Mouse (Mus musculus) small intestine, adult 2 months (tissue): ENCODE results near the gene Myo1a.

Experiments used
- CTCF ChIP-seq: fragments of 200-500 bp; IDR thresholded peaks from 2 replicates; pipeline ENCODE4 v1.5.1; 2012; ENCODE audit warnings: low read depth, mild to moderate bottlenecking, control low read depth, inconsistent platforms, low read length, moderate library complexity, mixed read lengths; ENCODE audit not compliant: insufficient replicate concordance, insufficient read length; ENCODE audit errors: extremely low read depth
- POLR2A ChIP-seq: fragments of 200-500 bp; IDR thresholded peaks from 2 replicates; pipeline ENCODE4 v1.6.1; 2012; ENCODE audit warnings: low read depth, mild to moderate bottlenecking, control low read depth, inconsistent platforms, low read length, moderate library complexity

DNA sequence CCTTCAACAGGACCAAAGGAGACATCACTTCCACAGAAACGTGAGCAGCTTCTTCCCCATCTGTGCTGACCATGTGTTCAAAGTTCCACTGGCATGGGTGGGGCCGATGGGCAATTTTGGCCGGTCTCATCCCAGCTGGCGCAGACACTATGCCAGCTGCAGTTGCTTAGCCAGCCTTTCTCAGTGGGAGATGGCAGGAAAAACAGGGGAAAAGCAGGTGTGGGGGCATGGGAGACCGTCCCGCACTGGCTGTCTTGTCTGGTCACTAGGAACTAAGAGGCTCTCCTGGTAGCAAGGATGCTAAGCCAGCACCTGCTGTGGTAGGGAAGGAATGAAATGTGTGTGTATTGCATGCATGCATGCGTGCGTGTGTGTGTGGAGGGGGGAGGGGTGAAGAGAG lies 23.5 kb downstream of the Myo1a start:
- no peak for TF ChIP-seq POLR2A
- TF ChIP-seq CTCF = no peak
